Mouse (Mus musculus) stomach, postnatal 0 days (tissue): ENCODE measurements at regions not wholly inside any gene's neighbourhood (a gene's known extent, or its start where the extent isn't known, plus 50 kb on each side); places are given as distances from the start of the nearest gene placed in this dataset.

ENCODE experiments used
- ATAC-seq: fragments of 200-750 bp; cut with Nextera tagmentation; 2 replicates; pipeline ENCODE4 v1.8.0; 2017; ENCODE audit not compliant: low FRiP score, low TSS enrichment
- DNase-seq: peaks from one replicate; pipeline ENCODE4 v3.0.0-alpha.2; 2016; ENCODE audit warnings: low spot score
- H3K27ac ChIP-seq: fragments of 300-500 bp; sonication (generic); replicated peaks from 2 replicates; pipeline ENCODE4 v1.5.1; 2014; ENCODE audit warnings: mild to moderate bottlenecking, control low read depth
- H3K27me3 ChIP-seq: fragments of 300-500 bp; sonication (generic); 2 replicates; pipeline ENCODE4 v1.6.1; 2014; ENCODE audit warnings: low read length; ENCODE audit not compliant: control insufficient read depth, insufficient read depth
- H3K36me3 ChIP-seq: fragments of 300-500 bp; sonication (generic); 2 replicates; pipeline ENCODE4 v1.6.1; 2014; ENCODE audit warnings: low read length, mixed read lengths; ENCODE audit not compliant: control insufficient read depth, insufficient read depth
- H3K4me1 ChIP-seq: fragments of 300-500 bp; sonication (generic); replicated peaks from 2 replicates; pipeline ENCODE4 v1.6.1; 2014; ENCODE audit warnings: antibody characterized with exemption; ENCODE audit not compliant: control insufficient read depth, insufficient read depth
- H3K4me2 ChIP-seq: fragments of 300-500 bp; sonication (generic); replicated peaks from 2 replicates; pipeline ENCODE4 v1.6.1; 2014; ENCODE audit warnings: low read depth, mild to moderate bottlenecking, control low read depth, moderate library complexity
- H3K4me3 ChIP-seq: fragments of 300-500 bp; sonication (generic); 2 replicates; pipeline ENCODE4 v1.5.1; 2014; ENCODE audit warnings: low read depth, low read length, control low read depth
- H3K9ac ChIP-seq: fragments of 300-500 bp; sonication (generic); 2 replicates; pipeline ENCODE4 v1.6.1; 2014; ENCODE audit warnings: mild to moderate bottlenecking, low read length, control low read depth, mixed read lengths
- H3K9me3 ChIP-seq: fragments of 300-500 bp; sonication (generic); 2 replicates; pipeline ENCODE4 v1.6.1; 2016; ENCODE audit warnings: low read length; ENCODE audit not compliant: control insufficient read depth
- CTCF ChIP-seq: IDR thresholded peaks from 2 replicates; pipeline ENCODE4 v1.5.1; 2016; ENCODE audit warnings: antibody characterized with exemption, low read depth, mild to moderate bottlenecking, moderate library complexity
- EP300 ChIP-seq: optimal IDR thresholded peaks from 2 replicates; pipeline ENCODE3; 2016; ENCODE audit warnings: antibody characterized with exemption
- WGBS: fragments of 180-500 bp; shearing (Covaris S2); extraction: QIAGEN DNeasy Blood & Tissue Kit; methylation state at CpG from one replicate; pipeline ENCODE4 v1.1.7; 2014; 5-methylcytosine and 5-hydroxymethylcytosine counted together

- Histone ChIP-seq H3K27me3 (no peaks in the 10 kb centered on the region), H3K4me1 (no peaks in the 10 kb centered on the region), H3K9ac (no peak overlapping the region), H3K27ac (no peak overlapping the region), H3K4me3 (no peak overlapping the region), H3K4me2 (no peak overlapping the region), H3K9me3 (no peaks in the 10 kb centered on the region), H3K36me3 (no peaks in the 10 kb centered on the region)
- 96% methylated on average over 9 of the region's 9 CpGs for WGBS
- ATAC-seq (no peak), DNase-seq (no peak)
- no peak for TF ChIP-seq CTCF
- no peak for TF ChIP-seq EP300
These were observed 51.0 kb upstream of the Tmem252 start for GRCm38 (mm10) chr19:24622776-24623175.

- WGBS, result 70% methylated on average over 4 of the region's 4 CpGs
- H3K9ac ChIP-seq, result no peak overlapping the region
- no peak for TF ChIP-seq CTCF
- TF ChIP-seq EP300, result no peak
- no peak overlapping the region for H3K4me3 ChIP-seq
- ATAC-seq (no peak), DNase-seq (no peak)
- H3K4me1 ChIP-seq, result no peaks in the 10 kb centered on the region
- no peaks in the 10 kb centered on the region for H3K9me3 ChIP-seq
- H3K27me3 ChIP-seq, result no peaks in the 10 kb centered on the region
- no peak overlapping the region for H3K27ac ChIP-seq
- H3K4me2 ChIP-seq, result no peak overlapping the region
- H3K36me3 ChIP-seq, result no peaks in the 10 kb centered on the region
These were observed 51.5 kb upstream of the Tmem252 start for GRCm38 (mm10) chr19:24622309-24622708.

- no peaks in the 10 kb centered on the region for H3K9me3 ChIP-seq
- ATAC-seq (peak; percentile 73; the same call in 1 of the 2 replicates), DNase-seq (peak; percentile 79)
- H3K36me3 ChIP-seq, result no peaks in the 10 kb centered on the region
- H3K4me3 ChIP-seq, result no peak overlapping the region
- H3K4me1 ChIP-seq, result no peaks in the 10 kb centered on the region
- H3K27ac ChIP-seq, result no peak overlapping the region
- TF ChIP-seq EP300 (no peak), CTCF (peak; percentile 90)
- no peak overlapping the region for H3K4me2 ChIP-seq
- WGBS, result 31% methylated on average over 8 of the region's 8 CpGs
- no peaks in the 10 kb centered on the region for H3K27me3 ChIP-seq
- H3K9ac ChIP-seq, result no peak overlapping the region
These were observed 52.1 kb upstream of the Tmem252 start for GRCm38 (mm10) chr19:24621610-24622220.

- H3K27ac ChIP-seq, result no peak overlapping the region
- H3K27me3 ChIP-seq, result no peaks in the 10 kb centered on the region
- 84% methylated on average over 7 of the region's 7 CpGs for WGBS
- no peaks in the 10 kb centered on the region for H3K36me3 ChIP-seq
- TF ChIP-seq EP300, result no peak
- TF ChIP-seq CTCF, result no peak
- H3K4me2 ChIP-seq, result no peak overlapping the region
- H3K4me1 ChIP-seq, result no peaks in the 10 kb centered on the region
- no peaks in the 10 kb centered on the region for H3K9me3 ChIP-seq
- H3K9ac ChIP-seq, result no peak overlapping the region
- no peak for ATAC-seq
- no peak for DNase-seq
- no peak overlapping the region for H3K4me3 ChIP-seq
These were observed 58.0 kb upstream of the Tmem252 start for GRCm38 (mm10) chr19:24615762-24616310.

GRCm38 (mm10) chr19:24607884-24608283 is 52.2 kb upstream of the Pip5k1b start:
- no peak overlapping the region for H3K9ac ChIP-seq
- ATAC-seq, result no peak
- no peak overlapping the region for H3K4me2 ChIP-seq
- no peak overlapping the region for H3K27ac ChIP-seq
- H3K36me3 ChIP-seq, result no peaks in the 10 kb centered on the region
- 54% methylated on average over 3 of the region's 3 CpGs for WGBS
- no peak overlapping the region for H3K4me3 ChIP-seq
- no peaks in the 10 kb centered on the region for H3K9me3 ChIP-seq
- H3K27me3 ChIP-seq, result no peaks in the 10 kb centered on the region
- H3K4me1 ChIP-seq, result no peaks in the 10 kb centered on the region
- DNase-seq, result no peak
- no peak for TF ChIP-seq EP300
- no peak for TF ChIP-seq CTCF

- Histone ChIP-seq H3K9ac (no peak overlapping the region), H3K4me3 (no peak overlapping the region), H3K9me3 (no peaks in the 10 kb centered on the region), H3K4me2 (no peak overlapping the region), H3K36me3 (no peaks in the 10 kb centered on the region), H3K27me3 (no peaks in the 10 kb centered on the region), H3K4me1 (no peaks in the 10 kb centered on the region), H3K27ac (no peak overlapping the region)
- 68% methylated on average over 5 of the region's 5 CpGs for WGBS
- TF ChIP-seq EP300 (no peak), CTCF (peak; percentile 75)
- no peak for ATAC-seq
- peak; percentile 60 for DNase-seq
These were observed 50.8 kb upstream of the Pip5k1b start for GRCm38 (mm10) chr19:24606390-24606976.
